Mouse (Mus musculus) embryonic stem cell, embryonic (primary cell): ENCODE measurements at regions not wholly inside any gene's neighbourhood (a gene's known extent, or its start where the extent isn't known, plus 50 kb on each side); places are given as distances from the start of the nearest gene placed in this dataset.

ENCODE experiments used
- CTCF ChIA-PET, 4 experiments: fragments of 300-600 bp in 2 of 4; fragments of 350-600 bp in 2 of 4; sonication (Branson Sonifier 250); formaldehyde crosslinking; loops; one replicate each; lab custom pipeline; 2022; ENCODE audit warnings: inconsistent platforms in 2 of 4; lab: Charles Lee
- POLR2A ChIA-PET, 4 experiments: fragments of 300-600 bp in 2 of 4; fragments of 350-600 bp in 2 of 4; sonication (Branson Sonifier 250); formaldehyde crosslinking; loops; one replicate each; lab custom pipeline; 2022; ENCODE audit warnings: antibody characterized with exemption in 4 of 4, inconsistent platforms in 1 of 4; lab: Charles Lee

GRCm38 (mm10) chr14:35906313-35906712 is 94.5 kb upstream of the 4930596D02Rik start:
- ChIA-PET CTCF (no interaction called here), POLR2A (interaction anchor here in 1 of 4 experiments (0.6 kb wide), 1 partner anchor 555 kb away, joined by 3 read pairs; no protein-coding TSS in a partner anchor)

- POLR2A ChIA-PET = interaction anchor here in 1 of 4 experiments (0.6 kb wide), 1 partner anchor 88 kb away, joined by 3 read pairs; no protein-coding TSS in a partner anchor
- CTCF ChIA-PET = no interaction called here
Measured at GRCm38 (mm10) chr14:35884658-35885273, 73.0 kb upstream of the 4930596D02Rik start.

- ChIA-PET POLR2A (no interaction called here), CTCF (no interaction called here)
Measured at GRCm38 (mm10) chr14:35874265-35874664, 62.5 kb upstream of the 4930596D02Rik start.
